8 mouse cellular contexts compared by ENCODE assay signal in genomic region chr9:102879545-102879944, GRCm38 (mm10).
A peak's percentile ranks its signal among the peaks of the same experiment; 100 is the strongest.
DNase-seq lines count a peak whose midpoint lies in the region.

No protein-coding gene starts in this region.

- DNase-seq in cerebellum, adult 11 months, result peak; percentile 37
- DNase-seq in cerebellum, adult 9-11 months, result no peak
- peak; percentile 66 to 74 for DNase-seq in right cerebral cortex, adult 2 months (ENCODE audit: low spot score in 2 of 2)
- DNase-seq in right cerebral cortex, postnatal 36 days (ENCODE audit: low spot score in 2 of 2), result no peak
- DNase-seq in embryo, embryonic 11.5 days (ENCODE audit: low read depth, low spot score), result peak; percentile 30
- DNase-seq in kidney, adult 9 months, result peak; percentile 73
- peak; percentile 50 to 72 for DNase-seq in lung, adult 18-20 months
- DNase-seq in spleen, adult 12 weeks (ENCODE audit: low spot score), result peak; percentile 32

Comparison
In these comparisons a context has a peak if more than half of its experiments do, and no peak if none do; other contexts are left out.
1. DNase-seq: peak in cerebellum, adult 11 months (single experiment), right cerebral cortex, adult 2 months (2 of 2), embryo, embryonic 11.5 days (single experiment), kidney, adult 9 months (single experiment), lung, adult 18-20 months (2 of 2) and spleen, adult 12 weeks (single experiment); none in cerebellum, adult 9-11 months (single experiment) and right cerebral cortex, postnatal 36 days (0 of 2).